Mouse (Mus musculus): ENCODE data around the gene Scgb1b2. TPM values are rescaled to one million over a fixed set of nuclear protein-coding genes. Genes with fewer than 3 reads are reported as not detected.

The Scgb1b2 gene
- not detected for total RNA-seq (2021)

GRCm38 (mm10) chr7:31291721-31292120, at the start of gene Scgb1b2:
Gene Scgb1b2, minus strand, starts transcription at chr7:31291821.
- intact Hi-C loops (cut with DNase I), result no loop called here
- no peak for DNase-seq (ENCODE audit: low spot score in 2 of 2)

GRCm38 (mm10) chr7:31290208-31290607, 1.4 kb downstream of the Scgb1b2 start, which contains the start of gene Scgb2b2:
Gene Scgb2b2, plus strand, starts transcription at chr7:31290508.
- intact Hi-C loops (cut with DNase I), result no loop called here
- no peak for DNase-seq (ENCODE audit: low spot score in 2 of 2)

Other genes with a start within 250 kb of the Scgb1b2 start
- 10 to 100 TPM; 22.6 to 27.8 TPM for gene Fxyd5, start 249.3 kb downstream of the Scgb1b2 start, total RNA-seq (2021)
- 100 to 1,000 TPM; 185 to 232 TPM for gene Fxyd7, start 240.4 kb downstream of the Scgb1b2 start, total RNA-seq (2021)
- 10 to 100 TPM; 79.9 to 81.6 TPM for gene Fxyd1, start 234.6 kb downstream of the Scgb1b2 start, total RNA-seq (2021)
- 10 to 100 TPM; 24.2 to 24.9 TPM for gene Lgi4, start 232.5 kb downstream of the Scgb1b2 start, total RNA-seq (2021)
- gene Fxyd3, start 215.1 kb downstream of the Scgb1b2 start, total RNA-seq (2021), result not detected
- 1 to 10 TPM; 3.0 to 4.2 TPM for gene Hpn, start 176.5 kb downstream of the Scgb1b2 start, total RNA-seq (2021)
- 100 to 1,000 TPM; 616 to 649 TPM for gene Scn1b, start 164.8 kb downstream of the Scgb1b2 start, total RNA-seq (2021)
- 100 to 1,000 TPM; 108 to 110 TPM for gene Gramd1a, start 135.9 kb downstream of the Scgb1b2 start, total RNA-seq (2021)
- not detected for gene Scgb2b2, start 1.3 kb downstream of the Scgb1b2 start, total RNA-seq (2021)
- not detected for gene Scgb2b3, start 70.3 kb upstream of the Scgb1b2 start, total RNA-seq (2021)
- not detected for gene Scgb1b3, start 83.8 kb upstream of the Scgb1b2 start, total RNA-seq (2021)

Data from left cerebral cortex, postnatal 25 days (tissue).